ENCODE assay signal across 8 mouse cellular contexts in the genomic region with DNA sequence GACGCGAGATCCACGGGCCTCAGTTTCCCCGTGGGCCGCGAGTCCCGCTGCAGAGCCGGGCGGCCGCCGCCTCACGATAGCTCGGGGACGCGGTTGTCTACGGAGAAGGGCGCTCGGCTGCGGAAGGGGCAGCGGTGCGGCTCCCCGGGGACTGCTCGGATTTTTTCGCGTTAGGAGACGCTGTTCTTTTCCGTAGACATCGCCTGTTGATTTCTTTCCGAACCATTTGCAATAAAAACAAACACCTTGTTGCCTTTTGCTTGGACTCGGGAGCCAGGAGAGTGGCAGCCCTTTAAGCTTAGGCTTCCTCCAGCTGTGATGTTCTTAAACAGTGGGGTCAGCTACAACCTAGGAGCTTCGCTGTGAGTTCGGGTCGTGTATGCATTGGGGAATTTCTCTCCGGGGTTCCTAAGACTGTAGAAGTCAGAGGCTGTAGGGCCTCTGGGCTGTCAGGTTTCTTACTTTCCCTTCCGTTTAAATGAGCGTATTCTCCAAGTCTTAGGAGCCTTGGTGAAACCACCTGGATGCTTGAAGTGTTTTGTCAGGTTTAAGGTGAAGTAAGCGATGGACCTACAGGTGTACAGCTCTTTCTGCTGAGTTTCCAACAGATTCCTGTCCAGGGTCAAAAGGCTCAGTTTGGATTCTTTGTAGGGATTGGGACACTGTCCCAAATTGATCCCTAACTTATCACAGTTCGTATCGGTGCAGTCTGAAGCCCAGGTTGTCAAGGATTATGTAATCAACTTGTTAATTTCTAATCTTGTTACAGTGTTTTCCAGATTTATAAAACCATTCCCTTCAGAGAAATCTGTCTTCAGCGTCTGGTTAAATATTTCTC. TPM values are rescaled to one million over a fixed set of nuclear protein-coding genes. Genes with fewer than 3 reads are reported as not detected.
DNase-seq lines count a peak whose midpoint lies in the region; ATAC-seq lines count a peak whose summit lies in the region.

No protein-coding gene starts in this region.

- WGBS in forebrain, embryonic 15.5 days, result 4% methylated on average over 40 of the region's 40 CpGs
- 3% methylated on average over 40 of the region's 40 CpGs for WGBS in intestine, embryonic 15.5 days
- 4% methylated on average over 40 of the region's 40 CpGs for WGBS in liver, embryonic 16.5 days (ENCODE audit: insufficient replicate concordance)

- peak overlapping the region; percentile 81 for H3K9ac ChIP-seq in forebrain, embryonic 15.5 days (replicated peaks)
- H3K9ac ChIP-seq in intestine, embryonic 15.5 days, result peak overlapping the region; percentile 96
- peak overlapping the region; percentile 79 for H3K9ac ChIP-seq in liver, embryonic 16.5 days (ENCODE audit: low read depth, low read length)

- H3K27me3 ChIP-seq in megakaryocyte, embryonic 14.5 days (replicated peaks), result no peaks in the 10 kb centered on the region
- no peaks in the 10 kb centered on the region for H3K27me3 ChIP-seq in forebrain, embryonic 15.5 days
- H3K27me3 ChIP-seq in intestine, embryonic 15.5 days (replicated peaks), result no peaks in the 10 kb centered on the region
- H3K27me3 ChIP-seq in liver, embryonic 16.5 days (ENCODE audit: control insufficient read depth, insufficient read depth, low read depth, low read length), result no peaks in the 10 kb centered on the region

- peak; percentile 43 to 45 for DNase-seq in right cerebral cortex, postnatal 10 days (ENCODE audit: low spot score in 2 of 2)
- no peak for DNase-seq in c-Kit-positive CD71-positive TER-119-positive erythroid progenitor cells, embryonic 14.5 days (ENCODE audit: low spot score)

- peaks cover 11% of the 10 kb centered on the region for H3K36me3 ChIP-seq in megakaryocyte, embryonic 14.5 days (replicated peaks; ENCODE audit: low read length)
- no peaks in the 10 kb centered on the region for H3K36me3 ChIP-seq in forebrain, embryonic 15.5 days
- H3K36me3 ChIP-seq in intestine, embryonic 15.5 days, result no peaks in the 10 kb centered on the region
- no peaks in the 10 kb centered on the region for H3K36me3 ChIP-seq in liver, embryonic 16.5 days (ENCODE audit: control insufficient read depth, insufficient read depth)

- H3K27ac ChIP-seq in brown adipose tissue, adult 24 weeks (replicated peaks; ENCODE audit: low read depth, low read length), result peak overlapping the region; percentile 100
- peak overlapping the region; percentile 93 for H3K27ac ChIP-seq in forebrain, embryonic 15.5 days (replicated peaks)
- H3K27ac ChIP-seq in intestine, embryonic 15.5 days, result peak overlapping the region; percentile 93
- peak overlapping the region; percentile 83 for H3K27ac ChIP-seq in liver, embryonic 16.5 days (ENCODE audit: low read length)

- no peak for ATAC-seq in megakaryocyte, adult 5-6 weeks (ENCODE audit: poor library complexity, severe bottlenecking)
- ATAC-seq in forebrain, embryonic 15.5 days (replicated peaks), result no peak; the same call in 1 of the 2 replicates
- ATAC-seq in intestine, embryonic 15.5 days, result peak; percentile 57; the same call in 1 of the 2 replicates
- no peak; the same call in 1 of the 2 replicates for ATAC-seq in liver, embryonic 16.5 days (ENCODE audit: low read depth)

- no peaks in the 10 kb centered on the region for H3K9me3 ChIP-seq in megakaryocyte, embryonic 14.5 days
- no peaks in the 10 kb centered on the region for H3K9me3 ChIP-seq in forebrain, embryonic 15.5 days
- H3K9me3 ChIP-seq in intestine, embryonic 15.5 days, result no peaks in the 10 kb centered on the region
- no peaks in the 10 kb centered on the region for H3K9me3 ChIP-seq in liver, embryonic 16.5 days (replicated peaks; ENCODE audit: control insufficient read depth, low read length)

- peak overlapping the region; percentile 95 for H3K4me3 ChIP-seq in megakaryocyte, embryonic 14.5 days (replicated peaks)
- peak overlapping the region; percentile 99 for H3K4me3 ChIP-seq in brown adipose tissue, adult 24 weeks (ENCODE audit: insufficient read depth, low read depth, low read length)
- H3K4me3 ChIP-seq in forebrain, embryonic 15.5 days, result peak overlapping the region; percentile 60
- peak overlapping the region; percentile 91 for H3K4me3 ChIP-seq in intestine, embryonic 15.5 days (replicated peaks)
- H3K4me3 ChIP-seq in liver, embryonic 16.5 days (ENCODE audit: low read depth, low read length), result peak overlapping the region; percentile 70

- H3K4me1 ChIP-seq in megakaryocyte, embryonic 14.5 days, result peaks cover 56% of the 10 kb centered on the region
- peaks cover 16% of the 10 kb centered on the region for H3K4me1 ChIP-seq in brown adipose tissue, adult 24 weeks (ENCODE audit: control insufficient read depth, insufficient read depth, insufficient read length, low read length)
- H3K4me1 ChIP-seq in forebrain, embryonic 15.5 days, result peaks cover 14% of the 10 kb centered on the region
- H3K4me1 ChIP-seq in intestine, embryonic 15.5 days (replicated peaks), result peaks cover 8% of the 10 kb centered on the region
- peaks cover 10% of the 10 kb centered on the region for H3K4me1 ChIP-seq in liver, embryonic 16.5 days (ENCODE audit: control insufficient read depth, low read depth, low read length)

- H3K4me2 ChIP-seq in forebrain, embryonic 15.5 days (replicated peaks), result peak overlapping the region; percentile 55
- peak overlapping the region; percentile 69 for H3K4me2 ChIP-seq in intestine, embryonic 15.5 days (replicated peaks)
- H3K4me2 ChIP-seq in liver, embryonic 16.5 days (ENCODE audit: low read depth, low read length), result peak overlapping the region; percentile 80

RNA-seq across cellular contexts. Expression of a gene that starts 0.8 kb away (rescaled TPM):
- 10.0 and 21.0 TPM in 2 replicates for polyA plus RNA-seq in megakaryocyte, embryonic 14.5 days (2012; ENCODE audit: insufficient read depth, low replicate concordance)
- 56.3 and 63.6 TPM in 2 replicates for total RNA-seq in megakaryocyte, adult 5-6 weeks (2015)
- 76.9 and 85.5 TPM in 2 replicates for total RNA-seq in megakaryocyte, adult 5-6 weeks (2017)
- 78.1 and 111 TPM in 2 replicates for polyA plus RNA-seq in brown adipose tissue, adult 24 weeks (2012; ENCODE audit: insufficient read depth, insufficient read length, missing spikeins)
- polyA plus RNA-seq in forebrain, embryonic 15.5 days (2015; fragmentation: Nextera tagmentation; extraction: Ambion mirVana), result 73.0 and 84.7 TPM in 2 replicates
- 46.1 and 49.4 TPM in 2 replicates for polyA plus RNA-seq in intestine, embryonic 15.5 days (2015; fragmentation: Nextera tagmentation; extraction: Ambion mirVana)
- 17.9 and 20.1 TPM in 2 replicates for polyA plus RNA-seq in liver, embryonic 16.5 days (2015; fragmentation: Nextera tagmentation; extraction: Ambion mirVana)
